In genomic region chr19:6924461-6925306, GRCm38 (mm10) we compare ENCODE assay signal across 7 mouse cellular contexts. TPM values are rescaled to one million over a fixed set of nuclear protein-coding genes. Genes with fewer than 3 reads are reported as not detected.
DNase-seq lines count a peak whose midpoint lies in the region; ATAC-seq and TF ChIP-seq lines count a peak whose summit lies in the region.

No protein-coding gene starts in this region.

- H3K36me3 ChIP-seq in kidney, embryonic 14.5 days (ENCODE audit: control insufficient read depth, insufficient read depth, low read length) = no peaks in the 10 kb centered on the region
- H3K36me3 ChIP-seq in limb, embryonic 14.5 days (ENCODE audit: control insufficient read depth, insufficient read depth, low read length) = no peaks in the 10 kb centered on the region
- no peaks in the 10 kb centered on the region for H3K36me3 ChIP-seq in myocyte (ENCODE audit: control insufficient read depth, insufficient read depth)
- no peaks in the 10 kb centered on the region for H3K36me3 ChIP-seq in stomach, embryonic 14.5 days (ENCODE audit: control insufficient read depth, insufficient read depth, low read length)

- no peak overlapping the region for H3ac ChIP-seq in myocyte (ENCODE audit: control insufficient read depth, insufficient read length)

- peaks cover 49% of the 10 kb centered on the region for H3K27me3 ChIP-seq in kidney, embryonic 14.5 days (ENCODE audit: control insufficient read depth, insufficient read depth, low read length)
- H3K27me3 ChIP-seq in limb, embryonic 14.5 days (ENCODE audit: control insufficient read depth, insufficient read depth, low read length) = peaks cover 66% of the 10 kb centered on the region
- no peaks in the 10 kb centered on the region for H3K27me3 ChIP-seq in myocyte (ENCODE audit: control insufficient read depth, insufficient read depth, insufficient read length)
- H3K27me3 ChIP-seq in stomach, embryonic 14.5 days (ENCODE audit: control insufficient read depth, insufficient read depth, low read length) = peaks cover 28% of the 10 kb centered on the region

- H3K27ac ChIP-seq in kidney, embryonic 14.5 days (ENCODE audit: low read depth, low read length) = no peak overlapping the region
- H3K27ac ChIP-seq in limb, embryonic 14.5 days (replicated peaks; ENCODE audit: low read depth, low read length) = no peak overlapping the region
- H3K27ac ChIP-seq in stomach, embryonic 14.5 days (ENCODE audit: low read length) = no peak overlapping the region

- H3K4me2 ChIP-seq in kidney, embryonic 14.5 days (replicated peaks; ENCODE audit: low read depth, low read length) = peak overlapping the region; percentile 28
- peak overlapping the region; percentile 36 for H3K4me2 ChIP-seq in limb, embryonic 14.5 days (replicated peaks; ENCODE audit: low read depth, low read length, severe bottlenecking)
- peak overlapping the region; percentile 63 for H3K4me2 ChIP-seq in myocyte (ENCODE audit: low read depth)
- peak overlapping the region; percentile 31 for H3K4me2 ChIP-seq in stomach, embryonic 14.5 days (replicated peaks; ENCODE audit: low read depth, low read length)

- DNase-seq in adrenal gland, adult 8-10 months = peak; percentile 70
- DNase-seq in embryo, embryonic 10.5 days (ENCODE audit: low spot score) = peak; percentile 90
- DNase-seq in heart, adult 9 months (ENCODE audit: low spot score in 2 of 2) = peak; percentile 64 to 84
- peak; percentile 80 for DNase-seq in limb, embryonic 14.5 days (ENCODE audit: low spot score)

- peaks cover 18% of the 10 kb centered on the region for H3K4me1 ChIP-seq in kidney, embryonic 14.5 days (ENCODE audit: control insufficient read depth, insufficient read depth, low read length)
- peaks cover 17% of the 10 kb centered on the region; the same call in 1 of the 2 replicates for H3K4me1 ChIP-seq in limb, embryonic 14.5 days (ENCODE audit: control insufficient read depth, insufficient read depth, low read length)
- H3K4me1 ChIP-seq in stomach, embryonic 14.5 days (ENCODE audit: control insufficient read depth, insufficient read depth, low read length) = peaks cover 16% of the 10 kb centered on the region

- H3K4me3 ChIP-seq in kidney, embryonic 14.5 days (ENCODE audit: low read length) = peak overlapping the region; percentile 24
- H3K4me3 ChIP-seq in limb, embryonic 14.5 days (replicated peaks; ENCODE audit: low read length) = peak overlapping the region; percentile 22
- H3K4me3 ChIP-seq in myocyte = no peak overlapping the region
- peak overlapping the region; percentile 12; the same call in 1 of the 2 replicates for H3K4me3 ChIP-seq in stomach, embryonic 14.5 days (ENCODE audit: low read depth, low read length)

- peaks cover 12% of the 10 kb centered on the region for H3K79me2 ChIP-seq in myocyte (ENCODE audit: control insufficient read depth, insufficient read depth)

- H3K9ac ChIP-seq in kidney, embryonic 14.5 days (ENCODE audit: low read depth, low read length) = no peak overlapping the region
- no peak overlapping the region for H3K9ac ChIP-seq in limb, embryonic 14.5 days (ENCODE audit: low read depth, low read length, severe bottlenecking)
- H3K9ac ChIP-seq in stomach, embryonic 14.5 days (replicated peaks; ENCODE audit: low read depth, low read length) = no peak overlapping the region

- no peak for ATAC-seq in kidney, embryonic 14.5 days (ENCODE audit: low FRiP score, low TSS enrichment)
- no peak for ATAC-seq in limb, embryonic 14.5 days (ENCODE audit: low FRiP score, low read depth)
- no peak for ATAC-seq in stomach, embryonic 14.5 days (ENCODE audit: insufficient number of reproducible peaks, insufficient read depth, low FRiP score, low read depth)

- H3K9me3 ChIP-seq in kidney, embryonic 14.5 days (ENCODE audit: control insufficient read depth, low read length) = peaks cover 4% of the 10 kb centered on the region; the same call in 1 of the 2 replicates
- H3K9me3 ChIP-seq in limb, embryonic 14.5 days (ENCODE audit: control insufficient read depth, low read length) = no peaks in the 10 kb centered on the region
- H3K9me3 ChIP-seq in stomach, embryonic 14.5 days (ENCODE audit: control insufficient read depth, low read depth, low read length) = no peaks in the 10 kb centered on the region

- no peak for TF ChIP-seq POLR2A in limb, embryonic 14.5 days (IDR thresholded peaks at IDR 0.05; ENCODE audit: borderline replicate concordance, extremely low read depth, insufficient read depth, insufficient read length)
- no peak for TF ChIP-seq POLR2A in myocyte (IDR thresholded peaks at IDR 0.05; ENCODE audit: insufficient read length, low read depth)

- WGBS in kidney, embryonic 14.5 days = 4% methylated on average over 39 of the region's 39 CpGs
- WGBS in limb, embryonic 14.5 days = 4% methylated on average over 39 of the region's 39 CpGs
- WGBS in stomach, embryonic 14.5 days = 4% methylated on average over 39 of the region's 39 CpGs

TF ChIP-seq in myocyte, 11 proteins besides CTCF, POLR2A, EP300 and RAD21:
- TF ChIP-seq TCF12 (IDR thresholded peaks at IDR 0.05; ENCODE audit: insufficient read depth, poor library complexity, severe bottlenecking) (no peak), MYOG (IDR thresholded peaks at IDR 0.05; ENCODE audit: control insufficient read depth in 1 of 3, insufficient read depth in 1 of 3, insufficient read length in 2 of 3, low read depth in 2 of 3) (no peak), TCF3 (IDR thresholded peaks at IDR 0.05; ENCODE audit: insufficient read length, low read depth) (no peak), MAX (IDR thresholded peaks at IDR 0.05; ENCODE audit: low read depth) (no peak), E2F4 (IDR thresholded peaks at IDR 0.05; ENCODE audit: insufficient read depth) (no peak), MYOD1 (IDR thresholded peaks at IDR 0.05; ENCODE audit: control insufficient read depth in 1 of 3, insufficient read length in 2 of 3, low read depth in 2 of 3) (no peak), REST (IDR thresholded peaks at IDR 0.05; ENCODE audit: insufficient read depth, insufficient read length) (no peak), POLR2AphosphoS2 (IDR thresholded peaks at IDR 0.05; ENCODE audit: insufficient read length, low read depth) (no peak), CEBPB (IDR thresholded peaks at IDR 0.05; ENCODE audit: insufficient read depth, poor library complexity, severe bottlenecking) (no peak), SRF (IDR thresholded peaks at IDR 0.05; ENCODE audit: control insufficient read depth, insufficient read length, low read depth) (no peak), USF1 (IDR thresholded peaks at IDR 0.05; ENCODE audit: low read depth) (no peak)

RNA-seq across cellular contexts. Expression of gene Catsperz, which starts 0.5 kb away (rescaled TPM):
- not detected for total RNA-seq in adrenal gland, adult 8-10 months (2022)
- 2.1 and 3.8 TPM in 2 replicates for polyA plus RNA-seq in kidney, embryonic 14.5 days (2014; fragmentation: Nextera tagmentation; extraction: Ambion mirVana)
- 2.8 and 5.6 TPM in 2 replicates for polyA plus RNA-seq in limb, embryonic 14.5 days (2012; rRNA removed)
- 3.6 and 5.4 TPM in 2 replicates for polyA plus RNA-seq in limb, embryonic 14.5 days (2014; fragmentation: Nextera tagmentation; extraction: Ambion mirVana)
- polyA plus RNA-seq in myocyte (2012; fragmentation: generic; extraction: Trizol) = 0.28 TPM
- polyA plus RNA-seq in stomach, embryonic 14.5 days (2014; fragmentation: Nextera tagmentation; extraction: Ambion mirVana) = 1.5 and 1.8 TPM in 2 replicates

RNA-seq across cellular contexts. Expression of gene Esrra, which starts 3.1 kb away (rescaled TPM):
- total RNA-seq in adrenal gland, adult 8-10 months (2022) = 10 to 100 TPM; 38.3 to 45.1 (median 44.1) TPM
- 5.2 and 9.0 TPM in 2 replicates for polyA plus RNA-seq in kidney, embryonic 14.5 days (2014; fragmentation: Nextera tagmentation; extraction: Ambion mirVana)
- polyA plus RNA-seq in limb, embryonic 14.5 days (2012; rRNA removed) = 20.3 and 25.5 TPM in 2 replicates
- 3.4 and 5.1 TPM in 2 replicates for polyA plus RNA-seq in limb, embryonic 14.5 days (2014; fragmentation: Nextera tagmentation; extraction: Ambion mirVana)
- polyA plus RNA-seq in myocyte (2012; fragmentation: generic; extraction: Trizol) = 52.7 TPM
- 6.5 and 6.8 TPM in 2 replicates for polyA plus RNA-seq in stomach, embryonic 14.5 days (2014; fragmentation: Nextera tagmentation; extraction: Ambion mirVana)

RNA-seq across cellular contexts. Expression of gene Kcnk4, which starts 9.6 kb away (rescaled TPM):
- total RNA-seq in adrenal gland, adult 8-10 months (2022) = under 1 TPM in 2 of 4 experiments, not detected in 2; 0.14 to 0.24 TPM
- polyA plus RNA-seq in kidney, embryonic 14.5 days (2014; fragmentation: Nextera tagmentation; extraction: Ambion mirVana) = 0.12 and 0.51 TPM in 2 replicates
- polyA plus RNA-seq in limb, embryonic 14.5 days (2012; rRNA removed) = 0.91 and 1.1 TPM in 2 replicates
- 1.1 TPM in 2 replicates for polyA plus RNA-seq in limb, embryonic 14.5 days (2014; fragmentation: Nextera tagmentation; extraction: Ambion mirVana)
- 0.12 TPM for polyA plus RNA-seq in myocyte (2012; fragmentation: generic; extraction: Trizol)
- polyA plus RNA-seq in stomach, embryonic 14.5 days (2014; fragmentation: Nextera tagmentation; extraction: Ambion mirVana) = 0.35 and 0.95 TPM in 2 replicates

RNA-seq across cellular contexts. Expression of gene Prdx5, which starts 14.8 kb away (rescaled TPM):
- total RNA-seq in adrenal gland, adult 8-10 months (2022) = 100 to 1,000 TPM; 197 to 273 (median 224) TPM
- polyA plus RNA-seq in kidney, embryonic 14.5 days (2014; fragmentation: Nextera tagmentation; extraction: Ambion mirVana) = 177 and 235 TPM in 2 replicates
- polyA plus RNA-seq in limb, embryonic 14.5 days (2012; rRNA removed) = 145 and 173 TPM in 2 replicates
- polyA plus RNA-seq in limb, embryonic 14.5 days (2014; fragmentation: Nextera tagmentation; extraction: Ambion mirVana) = 245 and 269 TPM in 2 replicates
- polyA plus RNA-seq in myocyte (2012; fragmentation: generic; extraction: Trizol) = 276 TPM
- 166 and 172 TPM in 2 replicates for polyA plus RNA-seq in stomach, embryonic 14.5 days (2014; fragmentation: Nextera tagmentation; extraction: Ambion mirVana)

RNA-seq across cellular contexts. Expression of gene Trmt112, which starts 15.2 kb away (rescaled TPM):
- 100 to 1,000 TPM in 2 of 4 experiments, 10 to 100 TPM in 2; 83.2 to 116 (median 99.0) TPM for total RNA-seq in adrenal gland, adult 8-10 months (2022)
- 164 and 181 TPM in 2 replicates for polyA plus RNA-seq in kidney, embryonic 14.5 days (2014; fragmentation: Nextera tagmentation; extraction: Ambion mirVana)
- 163 and 164 TPM in 2 replicates for polyA plus RNA-seq in limb, embryonic 14.5 days (2012; rRNA removed)
- 163 and 167 TPM in 2 replicates for polyA plus RNA-seq in limb, embryonic 14.5 days (2014; fragmentation: Nextera tagmentation; extraction: Ambion mirVana)
- polyA plus RNA-seq in myocyte (2012; fragmentation: generic; extraction: Trizol) = 281 TPM
- 152 and 158 TPM in 2 replicates for polyA plus RNA-seq in stomach, embryonic 14.5 days (2014; fragmentation: Nextera tagmentation; extraction: Ambion mirVana)
